Mouse (Mus musculus): ENCODE results near the gene Olfr1219.

GRCm38 (mm10) chr2:89083413-89083812, at the start of gene Olfr1219:
- no peak for TF ChIP-seq POLR2A (IDR thresholded peaks at IDR 0.05; ENCODE audit: insufficient read depth, low read depth, low read length)
- no peak for TF ChIP-seq EP300 (IDR thresholded peaks at IDR 0.05; ENCODE audit: insufficient read depth, low read depth, low read length)
